Mouse (Mus musculus): Measurements from ENCODE around the gene Pgc. TPM values are rescaled to one million over a fixed set of nuclear protein-coding genes. Genes with fewer than 3 reads are reported as not detected.

Pgc gene
- polyA plus RNA-seq (2014; fragmentation: Illumina TruSeq; extraction: RNeasy Lipid Tissue Mini Kit (QIAGEN cat#74804); ENCODE audit: low read depth, low replicate concordance), result not detected

GRCm38 (mm10) chr17:47726566-47726965, at the start of gene Pgc:
Gene Pgc, plus strand, starts transcription at chr17:47726842.

GRCm38 (mm10) chr17:47688344-47688607, 38.4 kb upstream of the Pgc start, which contains the start of gene Tomm6:
Gene Tomm6, minus strand, starts transcription at chr17:47688386.

GRCm38 (mm10) chr17:47688608-47689575, 37.8 kb upstream of the Pgc start, which contains the start of gene Frs3:
Gene Frs3, plus strand, starts transcription at chr17:47689030.

GRCm38 (mm10) chr17:47694442-47694502, 32.4 kb upstream of the Pgc start, which contains the start of gene Gm21981:
Gene Gm21981, minus strand, starts transcription at chr17:47694455.

GRCm38 (mm10) chr17:47694503-47695336, 31.9 kb upstream of the Pgc start, which contains the start of gene Prickle4:
Gene Prickle4, minus strand, starts transcription at chr17:47694736.

GRCm38 (mm10) chr17:47736856-47737255, 10.2 kb downstream of the Pgc start, which contains the start of gene Tfeb:
Gene Tfeb, plus strand, starts transcription at chr17:47737030.

Other genes starting within 250 kb of the Pgc start
- gene Taf8, start 224.6 kb upstream of the Pgc start, polyA plus RNA-seq (2014; fragmentation: Illumina TruSeq; extraction: RNeasy Lipid Tissue Mini Kit (QIAGEN cat#74804); ENCODE audit: low read depth, low replicate concordance), result 18.3 TPM
- gene Ccnd3, start 221.8 kb upstream of the Pgc start, polyA plus RNA-seq (2014; fragmentation: Illumina TruSeq; extraction: RNeasy Lipid Tissue Mini Kit (QIAGEN cat#74804); ENCODE audit: low read depth, low replicate concordance), result 104 TPM
- gene Bysl, start 115.3 kb upstream of the Pgc start, polyA plus RNA-seq (2014; fragmentation: Illumina TruSeq; extraction: RNeasy Lipid Tissue Mini Kit (QIAGEN cat#74804); ENCODE audit: low read depth, low replicate concordance), result 6.9 TPM
- gene Med20, start 115.3 kb upstream of the Pgc start, polyA plus RNA-seq (2014; fragmentation: Illumina TruSeq; extraction: RNeasy Lipid Tissue Mini Kit (QIAGEN cat#74804); ENCODE audit: low read depth, low replicate concordance), result 27.5 TPM
- 0.41 TPM for gene Gm20517, start 115.3 kb upstream of the Pgc start, polyA plus RNA-seq (2014; fragmentation: Illumina TruSeq; extraction: RNeasy Lipid Tissue Mini Kit (QIAGEN cat#74804); ENCODE audit: low read depth, low replicate concordance)
- gene Usp49, start 96.2 kb upstream of the Pgc start, polyA plus RNA-seq (2014; fragmentation: Illumina TruSeq; extraction: RNeasy Lipid Tissue Mini Kit (QIAGEN cat#74804); ENCODE audit: low read depth, low replicate concordance), result 7.2 TPM
- 191 TPM for gene Tomm6, start 38.5 kb upstream of the Pgc start, polyA plus RNA-seq (2014; fragmentation: Illumina TruSeq; extraction: RNeasy Lipid Tissue Mini Kit (QIAGEN cat#74804); ENCODE audit: low read depth, low replicate concordance)
- 4.9 TPM for gene Frs3, start 37.8 kb upstream of the Pgc start, polyA plus RNA-seq (2014; fragmentation: Illumina TruSeq; extraction: RNeasy Lipid Tissue Mini Kit (QIAGEN cat#74804); ENCODE audit: low read depth, low replicate concordance)
- gene Gm21981, start 32.4 kb upstream of the Pgc start, polyA plus RNA-seq (2014; fragmentation: Illumina TruSeq; extraction: RNeasy Lipid Tissue Mini Kit (QIAGEN cat#74804); ENCODE audit: low read depth, low replicate concordance), result 1.2 TPM
- 1.6 TPM for gene Prickle4, start 32.1 kb upstream of the Pgc start, polyA plus RNA-seq (2014; fragmentation: Illumina TruSeq; extraction: RNeasy Lipid Tissue Mini Kit (QIAGEN cat#74804); ENCODE audit: low read depth, low replicate concordance)
- gene Tfeb, start 10.2 kb downstream of the Pgc start, polyA plus RNA-seq (2014; fragmentation: Illumina TruSeq; extraction: RNeasy Lipid Tissue Mini Kit (QIAGEN cat#74804); ENCODE audit: low read depth, low replicate concordance), result 15.0 TPM
- 4.5 TPM for gene Mdfi, start 107.8 kb downstream of the Pgc start, polyA plus RNA-seq (2014; fragmentation: Illumina TruSeq; extraction: RNeasy Lipid Tissue Mini Kit (QIAGEN cat#74804); ENCODE audit: low read depth, low replicate concordance)
- gene Foxp4, start 197.8 kb downstream of the Pgc start, polyA plus RNA-seq (2014; fragmentation: Illumina TruSeq; extraction: RNeasy Lipid Tissue Mini Kit (QIAGEN cat#74804); ENCODE audit: low read depth, low replicate concordance), result 17.8 TPM

All from adipose tissue, adult 10 weeks (tissue).